Mouse (Mus musculus) liver, embryonic 13.5 days (tissue): ENCODE results near the gene Ttll3. TPM values are rescaled to one million over a fixed set of nuclear protein-coding genes. Genes with fewer than 3 reads are reported as not detected.

Experiments used
- ATAC-seq: fragments of 200-750 bp; cut with Nextera tagmentation; 2 replicates; pipeline ENCODE4 v1.8.0; 2017; ENCODE audit warnings: low read depth, mild to moderate bottlenecking, moderate number of reproducible peaks, moderate library complexity
- DNase-seq: peaks from one replicate; pipeline ENCODE4 v3.0.0; 2022
- H3K27ac ChIP-seq: fragments of 300-500 bp; sonication (generic); 2 replicates; pipeline ENCODE4 v1.5.1; 2015; ENCODE audit warnings: moderate library complexity, mild to moderate bottlenecking, inconsistent platforms
- H3K27me3 ChIP-seq: fragments of 300-500 bp; sonication (generic); 2 replicates; pipeline ENCODE4 v1.6.1; 2015; ENCODE audit warnings: mild to moderate bottlenecking, inconsistent platforms
- H3K36me3 ChIP-seq: fragments of 300-500 bp; sonication (generic); 2 replicates; pipeline ENCODE4 v1.6.1; 2015; ENCODE audit warnings: mild to moderate bottlenecking, inconsistent platforms
- H3K4me1 ChIP-seq: fragments of 300-500 bp; sonication (generic); replicated peaks from 2 replicates; pipeline ENCODE4 v1.6.1; 2015; ENCODE audit warnings: inconsistent platforms
- H3K4me2 ChIP-seq: fragments of 300-500 bp; sonication (generic); 2 replicates; pipeline ENCODE4 v1.6.1; 2015; ENCODE audit warnings: inconsistent platforms, mild to moderate bottlenecking, moderate library complexity
- H3K4me3 ChIP-seq: fragments of 300-500 bp; sonication (generic); replicated peaks from 2 replicates; pipeline ENCODE4 v1.5.1; 2015; ENCODE audit warnings: mild to moderate bottlenecking, inconsistent platforms
- H3K9ac ChIP-seq: fragments of 300-500 bp; sonication (generic); 2 replicates; pipeline ENCODE4 v1.6.1; 2015; ENCODE audit warnings: mild to moderate bottlenecking, inconsistent platforms
- H3K9me3 ChIP-seq: fragments of 300-500 bp; sonication (generic); replicated peaks from 2 replicates; pipeline ENCODE4 v1.6.1; 2016; ENCODE audit warnings: inconsistent platforms
- WGBS: fragments of 180-500 bp; shearing (Covaris S2); methylation state at CpG from one replicate; pipeline ENCODE4 v1.1.7; 2015; ENCODE audit not compliant: insufficient replicate concordance; 5-methylcytosine and 5-hydroxymethylcytosine counted together
- polyA plus RNA-seq: library from polyadenylated mRNA; unstranded; fragments of >200 nt; fragmentation: Nextera tagmentation; extraction: Ambion mirVana; gene quantifications from 2 replicates; pipeline ENCODE4 v1.2.1, GENCODE M21; 2015

Ttll3 gene
- polyA plus RNA-seq, 1 experiment from 2014 or later, result 0.62 TPM

DNA sequence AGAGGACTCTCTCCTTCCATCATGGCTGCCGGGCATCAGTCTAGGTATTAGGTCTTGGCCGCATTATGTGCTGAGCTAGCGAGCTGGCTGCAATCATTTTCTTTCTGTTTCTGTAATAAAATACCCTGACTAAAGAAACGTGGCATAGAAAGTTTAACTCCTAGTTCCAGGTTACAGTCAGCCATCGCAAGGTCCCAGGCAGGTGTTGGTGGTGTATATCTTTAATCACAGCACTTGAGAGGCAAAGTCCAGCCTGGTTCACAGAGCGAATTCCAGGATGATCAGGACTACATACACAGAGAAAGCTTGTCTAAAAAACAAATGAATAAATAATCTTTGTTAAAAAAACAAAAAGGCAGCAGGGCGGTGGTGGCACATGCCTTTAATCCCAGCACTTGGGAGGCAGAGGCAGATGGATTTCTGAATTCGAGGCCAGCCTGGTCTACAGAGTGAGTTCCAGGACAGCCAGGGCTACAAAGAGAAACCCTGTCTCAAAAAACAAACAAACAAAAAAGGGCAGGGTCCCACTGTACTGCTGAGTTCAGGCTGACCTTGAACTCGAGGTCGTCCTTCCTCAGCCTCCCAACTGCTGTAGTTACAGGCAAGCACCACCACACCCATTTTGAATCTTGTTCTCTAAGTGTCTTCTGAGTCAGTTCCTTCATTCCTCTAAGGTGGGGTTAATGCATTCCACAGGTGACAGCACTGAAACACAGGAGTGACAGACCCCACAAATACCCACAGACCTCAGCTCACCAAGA lies 7.4 kb downstream of the Ttll3 start:
- Histone ChIP-seq H3K27me3 (peaks cover 12% of the 10 kb centered on the region), H3K9me3 (no peaks in the 10 kb centered on the region), H3K27ac (no peak overlapping the region), H3K9ac (no peak overlapping the region), H3K4me2 (no peak overlapping the region), H3K36me3 (peaks cover 4% of the 10 kb centered on the region), H3K4me3 (no peak overlapping the region), H3K4me1 (peaks cover 6% of the 10 kb centered on the region)
- 73% methylated on average over 10 of the region's 10 CpGs for WGBS
- ATAC-seq (no peak), DNase-seq (no peak)

DNA sequence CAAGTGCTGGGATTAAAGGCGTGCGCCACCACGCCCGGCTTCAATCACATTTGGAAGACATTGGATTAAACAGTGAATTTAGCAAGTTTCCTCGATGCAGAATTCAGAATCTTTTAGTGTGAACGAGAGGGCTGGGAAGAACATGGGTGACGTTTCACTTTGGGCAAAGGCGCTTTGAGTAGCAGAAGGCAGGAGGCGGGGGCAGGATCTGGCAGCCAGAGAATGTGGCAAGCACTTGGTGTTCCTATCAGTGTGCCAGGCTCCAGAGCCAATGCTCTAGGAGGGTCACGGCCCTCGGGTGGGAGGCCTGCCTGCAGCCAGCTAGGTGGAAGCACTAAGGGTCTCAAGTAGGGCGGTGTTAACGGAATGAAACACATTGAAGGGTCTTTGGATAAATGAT lies 13.0 kb downstream of the Ttll3 start:
- Histone ChIP-seq H3K4me2 (no peak overlapping the region), H3K4me3 (no peak overlapping the region), H3K4me1 (no peaks in the 10 kb centered on the region), H3K27me3 (no peaks in the 10 kb centered on the region), H3K9ac (no peak overlapping the region), H3K9me3 (no peaks in the 10 kb centered on the region), H3K27ac (no peak overlapping the region), H3K36me3 (peaks cover 3% of the 10 kb centered on the region; the same call in 1 of the 2 replicates)
- ATAC-seq (no peak), DNase-seq (no peak)
- 81% methylated on average over 13 of the region's 13 CpGs for WGBS

DNA sequence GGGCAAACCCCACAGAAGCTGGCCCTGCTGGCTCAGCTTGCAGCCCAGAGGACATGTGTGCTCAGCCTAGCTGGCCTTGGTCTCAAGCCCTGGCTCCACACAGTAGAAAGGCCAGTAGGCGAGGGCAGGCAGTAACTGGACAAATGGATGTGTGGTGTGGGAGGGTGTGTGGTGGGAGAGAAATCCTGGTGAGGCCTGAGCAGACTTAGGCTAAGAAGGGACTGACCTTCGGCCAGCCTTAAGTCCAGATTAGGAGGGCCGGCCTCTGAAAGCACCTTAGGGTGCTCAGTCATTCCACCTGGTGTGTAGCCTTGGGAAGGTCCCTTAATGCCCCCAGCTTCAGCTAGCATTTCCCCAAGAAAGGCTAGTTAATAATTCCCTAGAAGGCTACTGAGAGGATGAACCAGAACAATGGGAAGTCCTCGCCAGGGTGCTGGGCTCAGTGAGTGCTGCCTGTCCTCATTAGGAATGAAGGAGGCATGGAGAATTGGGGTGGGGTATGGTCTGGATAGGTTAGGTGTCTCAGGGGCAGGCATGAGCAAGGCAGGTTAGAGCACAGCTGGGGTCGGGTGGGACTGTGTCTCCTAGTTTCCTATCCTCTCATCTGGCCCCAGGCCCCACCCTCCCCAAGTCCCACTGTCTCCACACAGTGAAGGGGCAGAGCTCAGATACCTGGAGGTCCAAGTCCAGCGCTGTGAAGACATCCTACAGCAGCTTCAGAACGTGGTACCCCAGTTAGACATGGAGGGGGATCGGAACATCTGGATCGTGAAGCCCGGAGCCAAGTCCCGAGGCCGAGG lies 15.8 kb downstream of the Ttll3 start:
- H3K9ac ChIP-seq, result 0 out of 2 replicates have a peak overlapping the region, but pooled peaks have one; percentile 4
- peak; percentile 34; the same call in 1 of the 2 replicates for ATAC-seq
- no peaks in the 10 kb centered on the region for H3K4me1 ChIP-seq
- no peak overlapping the region for H3K4me2 ChIP-seq
- H3K9me3 ChIP-seq, result no peaks in the 10 kb centered on the region
- no peak overlapping the region for H3K27ac ChIP-seq
- no peak for DNase-seq
- H3K36me3 ChIP-seq, result 0 out of 2 replicates have a peak, but pooled peaks cover 3% of the 10 kb centered on the region
- H3K4me3 ChIP-seq, result no peak overlapping the region
- H3K27me3 ChIP-seq, result no peaks in the 10 kb centered on the region
- 74% methylated on average over 12 of the region's 12 CpGs for WGBS

DNA sequence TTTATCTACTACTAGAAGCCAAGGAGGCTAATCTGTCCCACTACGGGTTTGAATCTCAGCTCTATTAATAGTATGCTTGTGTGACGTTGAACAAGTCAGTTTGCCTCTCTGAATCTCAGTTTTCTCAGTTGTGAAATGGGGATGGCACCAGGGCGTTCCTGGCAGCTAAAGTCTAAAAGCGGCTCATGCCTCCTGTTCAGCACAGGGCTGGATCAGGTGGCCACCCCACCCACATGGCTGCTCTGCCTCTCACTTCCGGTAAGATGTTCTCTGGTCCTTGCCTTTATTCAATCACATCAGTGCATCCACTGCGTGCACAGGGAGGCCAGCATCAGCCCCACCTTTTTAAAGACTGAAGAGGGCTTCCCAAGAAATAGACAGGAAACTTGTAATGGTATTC lies 16.4 kb downstream of the Ttll3 start:
- Histone ChIP-seq H3K4me3 (no peak overlapping the region), H3K9ac (no peak overlapping the region), H3K27me3 (no peaks in the 10 kb centered on the region), H3K27ac (no peak overlapping the region), H3K4me2 (no peak overlapping the region), H3K4me1 (no peaks in the 10 kb centered on the region), H3K9me3 (no peaks in the 10 kb centered on the region), H3K36me3 (0 out of 2 replicates have a peak, but pooled peaks cover 3% of the 10 kb centered on the region)
- DNase-seq (no peak), ATAC-seq (no peak)
- 63% methylated on average over 6 of the region's 6 CpGs for WGBS

DNA sequence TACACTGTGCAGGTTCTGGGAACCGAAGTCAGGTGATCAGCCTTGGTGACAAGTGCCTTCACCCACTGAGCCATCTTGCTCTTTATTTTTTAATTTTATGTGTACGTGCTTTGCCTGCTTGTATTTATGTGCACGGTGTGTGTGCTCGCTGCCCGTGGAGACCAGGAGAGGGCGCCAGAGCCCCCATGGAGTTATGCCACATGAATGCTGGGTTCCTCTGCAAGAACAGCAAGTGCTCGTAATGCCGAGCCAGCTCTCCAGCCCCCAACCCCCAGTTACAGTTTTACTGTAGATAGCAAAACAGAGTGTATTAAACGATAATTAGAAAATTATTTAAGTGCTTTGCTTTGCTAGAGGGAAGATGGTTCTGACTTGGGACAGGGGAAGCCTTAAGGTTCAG lies 17.6 kb downstream of the Ttll3 start:
- 72% methylated on average over 9 of the region's 9 CpGs for WGBS
- ATAC-seq, result no peak

DNA sequence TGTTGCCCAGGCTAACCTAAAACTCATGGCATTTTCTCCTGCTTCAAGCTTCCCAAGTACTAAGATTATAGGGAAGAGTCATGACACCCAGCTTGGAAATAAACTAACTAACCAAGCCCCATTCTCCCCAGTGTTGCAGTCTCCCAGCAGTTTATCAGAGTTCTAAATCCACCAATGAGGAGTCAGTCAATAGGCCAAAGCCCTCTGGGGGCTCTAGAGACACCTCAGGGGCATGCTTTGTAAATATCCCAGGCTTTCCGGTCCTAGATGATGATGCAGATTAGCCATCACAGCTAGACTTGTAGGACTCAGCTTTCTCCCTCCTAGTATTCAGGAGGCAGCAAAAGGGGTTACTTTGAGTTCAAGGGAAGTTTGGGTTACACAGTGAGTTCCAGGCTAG lies 20.9 kb downstream of the Ttll3 start:
- no peaks in the 10 kb centered on the region for H3K4me1 ChIP-seq
- WGBS, result 57% methylated on average over 1 of the region's 1 CpGs
- ATAC-seq (no peak), DNase-seq (no peak)
- peaks cover 3% of the 10 kb centered on the region; the same call in 1 of the 2 replicates for H3K36me3 ChIP-seq
- H3K9ac ChIP-seq, result no peak overlapping the region
- H3K9me3 ChIP-seq, result no peaks in the 10 kb centered on the region
- no peak overlapping the region for H3K27ac ChIP-seq
- no peaks in the 10 kb centered on the region for H3K27me3 ChIP-seq
- H3K4me3 ChIP-seq, result no peak overlapping the region
- no peak overlapping the region for H3K4me2 ChIP-seq

More for the DNA sequence above, 17.6 kb downstream of the Ttll3 start:
- Histone ChIP-seq H3K27ac (no peak overlapping the region), H3K4me1 (no peaks in the 10 kb centered on the region), H3K27me3 (no peaks in the 10 kb centered on the region), H3K36me3 (0 out of 2 replicates have a peak, but pooled peaks cover 3% of the 10 kb centered on the region), H3K4me2 (no peak overlapping the region), H3K4me3 (no peak overlapping the region), H3K9me3 (no peaks in the 10 kb centered on the region), H3K9ac (no peak overlapping the region)
- DNase-seq, result peak; percentile 20

DNA sequence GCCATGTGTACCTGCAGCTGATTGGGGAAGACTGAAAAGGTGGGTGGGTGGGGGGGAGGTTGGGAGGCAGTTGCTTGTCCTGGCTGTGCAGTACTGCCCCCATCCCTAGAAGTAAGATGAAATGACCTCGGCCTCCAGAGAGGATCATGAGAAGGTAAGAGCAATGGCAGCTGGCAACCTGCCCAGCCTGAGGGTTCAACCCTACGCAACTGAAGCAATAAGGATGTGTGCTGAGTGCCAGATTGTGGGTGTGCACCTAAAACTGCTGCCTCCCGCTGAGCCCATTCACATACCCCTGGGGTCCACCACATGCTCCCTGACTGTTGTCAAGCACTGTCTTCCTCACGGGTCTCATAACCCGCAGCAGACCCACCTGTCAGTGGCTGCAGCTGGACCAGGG lies 27.4 kb downstream of the Ttll3 start:
- Histone ChIP-seq H3K36me3 (peaks cover 14% of the 10 kb centered on the region), H3K9me3 (no peaks in the 10 kb centered on the region), H3K4me2 (no peak overlapping the region), H3K9ac (no peak overlapping the region), H3K27me3 (no peaks in the 10 kb centered on the region), H3K4me1 (peaks cover 32% of the 10 kb centered on the region), H3K27ac (no peak overlapping the region), H3K4me3 (no peak overlapping the region)
- 75% methylated on average over 5 of the region's 5 CpGs for WGBS
- no peak for ATAC-seq
- DNase-seq, result no peak

DNA sequence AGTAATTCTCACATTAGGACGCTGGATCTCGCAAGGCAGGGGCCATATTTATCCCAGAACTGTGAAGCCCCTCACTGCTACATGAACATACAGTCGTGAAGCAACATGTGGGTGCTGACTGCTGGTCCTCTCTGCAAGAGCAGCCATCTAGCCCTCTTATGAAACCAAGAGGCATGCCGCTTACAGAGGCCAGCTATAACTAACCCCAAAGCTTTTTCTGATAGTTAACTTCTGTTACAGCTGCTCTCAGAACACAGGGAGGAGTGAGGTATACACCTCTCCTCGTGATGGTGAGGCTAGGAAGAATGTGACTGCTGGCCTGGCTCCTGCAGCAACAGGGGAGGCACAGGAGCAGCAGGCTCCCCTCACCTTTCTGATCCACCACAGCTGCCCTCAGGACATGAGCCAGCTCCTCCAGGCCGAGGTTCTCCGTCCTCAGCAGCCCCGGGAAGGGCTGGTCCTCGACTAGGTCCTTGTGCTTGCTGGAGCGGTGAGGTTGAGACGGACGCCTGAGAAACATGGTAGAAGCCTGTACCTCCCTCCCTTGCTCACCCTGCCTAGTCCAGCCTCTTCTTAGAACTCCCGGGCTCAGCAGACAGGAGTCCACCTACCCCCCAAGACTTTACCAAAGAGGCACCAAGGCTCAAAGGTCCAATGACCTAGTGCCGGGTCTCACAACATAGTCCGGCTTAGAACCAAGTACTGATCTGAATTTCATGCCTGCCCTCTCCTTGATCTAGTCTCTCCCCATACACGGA lies 29.6 kb downstream of the Ttll3 start:
- ATAC-seq, result peak; percentile 66
- Histone ChIP-seq H3K36me3 (peaks cover 14% of the 10 kb centered on the region; the same call in 1 of the 2 replicates), H3K9ac (peak overlapping the region; percentile 82), H3K4me3 (peak overlapping the region; percentile 72), H3K4me1 (peaks cover 34% of the 10 kb centered on the region), H3K9me3 (no peaks in the 10 kb centered on the region), H3K27me3 (no peaks in the 10 kb centered on the region), H3K27ac (peak overlapping the region; percentile 57), H3K4me2 (peak overlapping the region; percentile 93)
- no peak for DNase-seq
- WGBS, result 14% methylated on average over 16 of the region's 16 CpGs

DNA sequence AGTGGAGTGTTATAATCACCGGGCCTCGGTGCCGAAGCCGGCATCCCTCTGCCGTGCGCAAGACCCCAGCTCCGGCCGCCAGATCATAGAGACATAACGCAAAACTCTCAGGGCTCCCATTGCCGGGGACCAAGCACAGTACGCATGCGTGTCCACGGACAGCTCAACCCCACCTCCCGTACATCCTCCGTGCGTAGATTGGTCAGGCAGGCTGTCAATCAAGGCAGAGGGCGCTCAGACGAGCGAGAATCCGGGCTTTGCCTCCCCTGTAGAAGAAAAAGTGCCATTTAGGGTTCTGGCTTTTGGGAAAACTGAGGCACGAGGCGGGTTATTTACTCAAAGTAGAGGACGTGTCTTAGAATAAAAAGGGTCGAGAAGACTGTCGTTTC lies 30.1 kb downstream of the Ttll3 start, which contains the start of gene Rpusd3:
Gene Rpusd3 (minus strand): TSS at position 142 of the 389 bp plus-strand sequence.
- peak within 1 kb of the TSS; percentile 72 for H3K4me3 ChIP-seq
- H3K9me3 ChIP-seq, result no peaks in the 10 kb centered on the region
- peaks cover 14% of the 10 kb centered on the region; the same call in 1 of the 2 replicates for H3K36me3 ChIP-seq
- DNase-seq (peak; percentile 96), ATAC-seq (peak; percentile 97)
- peaks cover 34% of the 10 kb centered on the region for H3K4me1 ChIP-seq
- under 1% methylated on average over 25 of the region's 25 CpGs for WGBS
- peak within 1 kb of the TSS; percentile 57 for H3K27ac ChIP-seq
- H3K9ac ChIP-seq, result peak within 1 kb of the TSS; percentile 82
- peak within 1 kb of the TSS; percentile 93 for H3K4me2 ChIP-seq
- no peaks in the 10 kb centered on the region for H3K27me3 ChIP-seq

DNA sequence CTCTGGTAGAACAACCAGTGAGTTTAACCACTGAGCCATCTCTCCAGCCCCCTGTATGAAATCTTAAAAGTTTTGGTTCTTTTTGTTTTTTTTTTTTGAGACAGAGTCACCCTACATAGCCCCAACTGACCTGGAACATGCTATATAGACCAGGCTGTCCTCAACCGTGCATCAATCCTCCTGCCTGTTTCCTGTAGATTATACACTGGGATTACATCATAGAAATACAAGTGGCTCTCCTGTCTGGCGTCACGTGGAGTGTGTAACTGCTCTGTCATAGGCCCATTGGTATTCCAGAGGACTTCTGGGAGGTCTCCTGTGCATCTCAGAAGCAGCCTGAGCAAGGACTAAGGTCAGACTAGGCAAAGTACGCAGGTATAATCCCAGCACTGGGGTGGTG lies 33.9 kb downstream of the Ttll3 start:
- no peaks in the 10 kb centered on the region for H3K27me3 ChIP-seq
- no peaks in the 10 kb centered on the region for H3K36me3 ChIP-seq
- H3K27ac ChIP-seq, result no peak overlapping the region
- WGBS, result 22% methylated on average over 4 of the region's 4 CpGs
- DNase-seq (no peak), ATAC-seq (no peak)
- peaks cover 28% of the 10 kb centered on the region for H3K4me1 ChIP-seq
- no peak overlapping the region for H3K4me2 ChIP-seq
- no peak overlapping the region for H3K4me3 ChIP-seq
- no peak overlapping the region for H3K9ac ChIP-seq
- no peaks in the 10 kb centered on the region for H3K9me3 ChIP-seq

DNA sequence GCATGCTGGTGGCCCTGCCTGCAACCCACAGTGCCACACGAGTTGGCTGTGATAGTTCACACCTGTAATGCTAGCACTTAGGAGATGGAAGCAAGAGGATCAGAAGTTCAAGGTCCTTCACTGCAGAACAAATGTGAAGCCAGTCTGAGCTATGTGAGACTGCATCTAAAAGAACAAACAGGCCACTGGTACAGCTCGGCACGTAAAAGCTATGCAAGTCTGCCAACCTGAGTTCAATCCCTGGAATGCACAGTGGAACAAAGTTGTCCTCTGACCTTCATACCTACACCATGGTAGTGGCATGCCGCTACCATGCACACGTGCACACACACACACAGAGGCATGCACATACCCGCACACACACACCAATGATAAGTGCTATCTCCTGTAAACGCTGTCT lies 35.1 kb downstream of the Ttll3 start:
- Histone ChIP-seq H3K27ac (no peak overlapping the region), H3K4me1 (peaks cover 18% of the 10 kb centered on the region), H3K27me3 (no peaks in the 10 kb centered on the region), H3K4me2 (no peak overlapping the region), H3K36me3 (no peaks in the 10 kb centered on the region), H3K9ac (no peak overlapping the region), H3K4me3 (no peak overlapping the region), H3K9me3 (no peaks in the 10 kb centered on the region)
- ATAC-seq, result no peak
- DNase-seq, result no peak
- WGBS, result 73% methylated on average over 7 of the region's 7 CpGs
